Mouse (Mus musculus) thymus, postnatal 0 days (tissue): ENCODE measurements around the gene Acad9. TPM values are rescaled to one million over a fixed set of nuclear protein-coding genes. Genes with fewer than 3 reads are reported as not detected.
A peak's percentile ranks its signal among the peaks of the same experiment; 100 is the strongest.
"Not testable (repeated sequence)": the region's sequence is repeated elsewhere in the genome, so short reads cannot be mapped to it uniquely, and the experiment has no call there.

ENCODE experiments used
- DNase-seq: peaks from one replicate; pipeline ENCODE4 v3.0.0-alpha.2; 2015; ENCODE audit warnings: low spot score
- polyA plus RNA-seq: library from polyadenylated mRNA; unstranded; fragments of >200 nt; fragmentation: Nextera tagmentation; extraction: Ambion mirVana; gene quantifications from 2 replicates; pipeline ENCODE4 v1.2.1, GENCODE M21; 2015

The Acad9 gene
- polyA plus RNA-seq, 1 experiment from 2014 or later: 65.4 TPM

GRCm38 (mm10) chr3:36087591-36087990, 21.8 kb downstream of the Acad9 start:
- DNase-seq: no peak

- DNase-seq: no peak
Observed at GRCm38 (mm10) chr3:36095371-36095770, 29.6 kb downstream of the Acad9 start.

- no peak for DNase-seq
Observed at GRCm38 (mm10) chr3:36116076-36116475, 50.3 kb downstream of the Acad9 start.

- DNase-seq: no peak
Observed at GRCm38 (mm10) chr3:36119684-36120548, 54.1 kb downstream of the Acad9 start.

GRCm38 (mm10) chr3:36126176-36126575, 60.4 kb downstream of the Acad9 start:
- not testable (repeated sequence) for DNase-seq

GRCm38 (mm10) chr3:36136152-36136551, 70.4 kb downstream of the Acad9 start:
- DNase-seq: no peak

- peak; percentile 49 for DNase-seq
Observed at GRCm38 (mm10) chr3:36137560-36137959, 71.8 kb downstream of the Acad9 start.

- DNase-seq: no peak
Observed at GRCm38 (mm10) chr3:36138171-36138660, 72.4 kb downstream of the Acad9 start.

- no peak for DNase-seq
Observed at GRCm38 (mm10) chr3:36138996-36139395, 73.2 kb downstream of the Acad9 start.

Other genes starting within 250 kb of the Acad9 start
- 118 and 126 TPM in 2 replicates for gene Dcun1d1, start 128.5 kb upstream of the Acad9 start, polyA plus RNA-seq
- 27.4 and 36.4 TPM in 2 replicates for gene Mccc1, start 65.3 kb upstream of the Acad9 start, polyA plus RNA-seq
- 0.03 and 0.05 TPM in 2 replicates for gene Ccdc144b, start 12.4 kb upstream of the Acad9 start, polyA plus RNA-seq
- 4.2 and 5.2 TPM in 2 replicates for gene D3Ertd254e, start 85.0 kb downstream of the Acad9 start, polyA plus RNA-seq
- 1.3 and 2.0 TPM in 2 replicates for gene Qrfpr, start 156.3 kb downstream of the Acad9 start, polyA plus RNA-seq